Mouse (Mus musculus) cerebellum, postnatal 10 days (tissue): ENCODE measurements around the gene Ano1.
A peak's percentile ranks its signal among the peaks of the same experiment; 100 is the strongest.

ENCODE experiments used
- DNase-seq, 2 experiments: peaks; one replicate each; pipeline ENCODE4 v3.0.0; 2021; ENCODE audit warnings: mixed read lengths in 2 of 2

The Ano1 gene

DNA sequence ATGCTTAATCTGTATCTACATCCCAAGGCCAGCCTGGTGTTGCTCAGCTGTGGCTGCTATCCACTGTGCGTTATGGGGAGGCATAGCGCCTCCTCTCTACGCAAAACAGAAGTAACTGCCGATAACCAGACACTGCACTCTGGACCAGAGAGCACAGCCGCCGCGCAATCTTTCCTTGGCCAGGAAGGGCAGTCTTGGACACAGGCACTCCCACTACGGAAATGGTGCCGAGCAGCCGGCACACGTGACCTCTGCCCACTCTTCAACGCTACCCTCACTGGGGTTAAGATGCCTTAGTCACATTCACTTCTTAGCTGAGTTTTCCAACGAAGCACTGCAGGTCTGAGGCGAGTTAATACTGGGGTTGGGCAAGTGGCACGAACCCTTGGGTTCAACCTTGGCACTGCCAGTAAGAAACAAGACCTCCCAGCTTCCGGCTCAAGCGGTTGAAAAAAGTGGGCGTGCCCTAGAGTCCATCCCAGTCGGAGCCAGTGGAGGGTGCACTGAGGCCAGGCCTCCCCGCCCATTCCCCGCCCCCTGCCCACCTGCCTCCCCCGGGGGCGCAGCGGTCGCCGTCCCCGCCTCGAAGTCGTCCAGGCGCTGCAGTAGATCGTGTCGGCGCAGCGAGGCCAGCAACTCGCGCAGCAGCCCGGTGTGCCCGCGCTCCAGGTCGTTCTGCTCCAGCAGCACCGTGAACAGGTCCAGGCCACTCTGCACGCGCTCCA lies 170.1 kb downstream of the Ano1 start:
- DNase-seq: peak; percentile 82 to 83

GRCm38 (mm10) chr7:144577876-144578275 lies 173.9 kb downstream of the Ano1 start:
- DNase-seq: no peak

GRCm38 (mm10) chr7:144572234-144572633 lies 179.5 kb downstream of the Ano1 start:
- no peak for DNase-seq

DNA sequence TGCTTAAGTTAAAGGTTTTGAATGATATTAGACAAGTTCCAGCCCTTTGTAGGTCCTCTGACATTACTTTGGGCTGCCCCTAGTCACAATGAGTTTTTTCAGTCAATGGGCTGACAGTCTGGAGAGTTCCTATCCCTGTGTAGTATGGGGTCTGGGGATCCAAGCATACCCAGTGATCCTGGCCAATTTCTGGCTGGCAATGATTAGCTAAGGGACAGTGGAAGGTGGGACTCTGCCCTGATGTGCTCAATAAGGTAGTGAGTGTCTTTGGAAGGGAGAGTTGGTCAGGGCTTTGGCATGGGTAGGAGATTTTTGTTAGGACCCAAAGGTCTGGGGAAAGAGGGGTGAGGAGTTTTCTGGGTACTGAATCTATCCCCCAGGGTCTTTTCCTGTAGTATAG lies 180.2 kb downstream of the Ano1 start:
- DNase-seq: no peak

- peak; percentile 42 to 43 for DNase-seq
These were observed 182.3 kb downstream of the Ano1 start for GRCm38 (mm10) chr7:144569428-144569827.

- DNase-seq: no peak
These were observed 183.7 kb downstream of the Ano1 start for GRCm38 (mm10) chr7:144568091-144568490.

DNA sequence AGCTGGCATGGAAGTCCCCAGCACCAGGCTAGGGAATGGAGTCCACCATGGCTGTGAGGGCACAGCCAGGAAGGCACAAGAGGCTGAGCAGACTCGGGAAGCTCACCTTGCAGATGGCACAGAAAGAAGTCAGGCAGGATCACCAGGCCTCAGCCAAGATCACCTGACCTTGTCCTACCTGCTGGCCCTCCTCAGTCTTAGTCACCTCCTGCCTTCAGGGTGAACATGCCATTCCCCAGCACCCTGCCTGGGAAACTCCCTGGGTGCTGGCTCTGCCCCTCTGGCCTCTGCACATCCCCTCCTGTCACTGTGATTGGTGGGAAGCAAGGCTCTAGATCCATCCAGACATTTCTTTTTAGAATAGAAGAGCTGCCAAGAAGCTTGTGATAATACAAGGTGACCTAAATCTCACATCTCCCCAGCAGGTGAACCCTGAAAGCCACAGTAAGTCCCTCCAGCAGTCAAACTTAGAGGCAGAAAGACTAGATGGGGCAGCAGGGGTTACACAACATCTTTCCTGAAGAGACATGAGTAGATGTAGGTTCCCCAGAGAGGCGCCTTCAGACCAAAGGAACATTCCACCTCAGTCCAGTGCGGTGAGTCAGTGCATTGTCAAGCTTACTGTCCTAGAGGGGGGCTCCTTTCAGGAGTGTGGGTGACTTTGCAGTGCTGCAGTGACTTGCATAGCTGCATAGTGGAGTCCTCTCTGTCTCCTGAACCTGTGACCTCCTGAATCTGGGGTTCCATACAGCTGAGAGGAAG lies 184.7 kb downstream of the Ano1 start:
- DNase-seq: no peak

- DNase-seq: peak; percentile 66 to 67
These were observed 188.2 kb downstream of the Ano1 start for GRCm38 (mm10) chr7:144563456-144564155.

DNA sequence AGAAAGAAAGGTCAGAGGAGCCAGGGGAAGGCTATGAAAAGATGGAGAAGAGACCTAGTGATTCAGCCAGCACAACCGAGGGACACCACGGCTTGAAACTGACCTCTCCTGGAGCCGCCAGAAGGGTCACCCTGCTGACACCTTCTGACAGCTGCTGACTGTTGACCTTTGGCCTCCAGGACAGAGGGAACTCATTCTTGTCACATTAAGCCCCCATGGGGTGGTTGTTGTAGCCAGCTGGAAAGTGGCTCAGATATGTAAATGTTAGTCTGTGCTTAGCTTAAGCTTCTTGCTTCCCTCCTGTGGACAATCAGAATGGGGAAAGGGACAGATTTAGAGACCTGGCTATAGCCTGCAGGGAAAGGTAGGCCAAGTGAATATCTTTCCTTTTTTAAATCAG lies 189.8 kb downstream of the Ano1 start:
- DNase-seq: no peak

DNA sequence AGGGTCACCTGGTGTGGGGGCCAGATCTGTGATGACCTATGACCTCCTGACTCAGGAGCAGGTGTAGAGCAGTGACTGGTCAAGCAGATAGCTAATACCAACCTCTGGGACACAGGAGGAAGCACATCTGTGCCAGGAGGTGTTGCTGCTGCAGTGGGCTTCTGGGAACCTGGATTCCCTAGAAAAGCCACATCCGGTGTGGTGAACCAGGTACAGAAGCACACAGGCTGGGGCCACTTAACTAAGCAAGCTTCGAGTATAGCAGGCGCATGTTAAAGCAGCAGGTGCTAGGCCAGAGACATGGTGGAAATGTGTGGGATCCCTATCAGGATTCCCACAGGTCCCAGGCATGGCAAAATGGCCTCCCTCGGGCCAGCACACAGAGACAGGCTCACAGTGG lies 191.2 kb downstream of the Ano1 start:
- DNase-seq: no peak

- DNase-seq: no peak
These were observed 193.2 kb downstream of the Ano1 start for GRCm38 (mm10) chr7:144558552-144558951.

DNA sequence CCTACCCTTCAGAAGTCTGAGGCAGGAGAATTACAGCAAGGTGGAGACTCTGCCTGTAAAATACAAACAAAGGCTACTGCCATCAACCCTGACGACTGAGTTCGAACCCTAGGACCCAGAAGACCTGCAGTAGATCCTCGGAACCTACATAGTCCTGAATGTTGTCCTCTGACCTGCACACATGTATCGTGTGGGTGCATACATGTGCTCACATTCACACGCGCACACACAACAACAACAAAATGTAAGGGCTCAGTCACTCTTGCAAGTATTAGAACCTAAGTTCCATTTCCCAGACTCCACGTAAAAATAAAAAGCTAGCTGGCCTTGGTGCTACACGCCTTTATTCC lies 197.7 kb downstream of the Ano1 start:
- DNase-seq: no peak

GRCm38 (mm10) chr7:144553237-144554122 lies 198.3 kb downstream of the Ano1 start, which contains the start of gene Ppfia1:
TSS of gene Ppfia1 (minus strand) at chr7:144553729.
- DNase-seq: peak; percentile 100

- no peak for DNase-seq
These were observed 199.5 kb downstream of the Ano1 start for GRCm38 (mm10) chr7:144552274-144552673.

DNA sequence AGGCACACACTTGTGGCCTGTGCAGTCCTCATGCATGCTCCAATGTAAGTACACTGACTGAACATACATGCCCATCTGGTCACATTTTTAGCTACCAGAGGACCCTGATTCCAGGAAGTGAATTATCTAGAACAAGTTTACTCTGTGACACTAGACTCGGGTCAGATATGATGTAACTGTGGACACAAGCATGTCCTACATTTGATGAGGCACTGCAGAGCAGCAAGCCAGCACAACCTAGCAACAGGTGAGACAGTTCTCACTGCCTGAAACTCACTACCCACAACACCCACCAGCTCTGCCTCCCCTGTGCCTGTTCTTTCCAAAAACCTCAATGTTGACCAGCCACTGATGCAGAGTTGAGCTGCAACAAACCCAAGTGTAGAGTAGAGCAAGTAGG lies 201.0 kb downstream of the Ano1 start:
- DNase-seq: no peak

- peak; percentile 64 to 68 for DNase-seq
These were observed 201.7 kb downstream of the Ano1 start for GRCm38 (mm10) chr7:144549904-144550566.

- peak in 1 of 2 experiments; percentile 20 for DNase-seq
These were observed 206.5 kb downstream of the Ano1 start for GRCm38 (mm10) chr7:144545231-144545630.

- DNase-seq: no peak
These were observed 210.4 kb downstream of the Ano1 start for GRCm38 (mm10) chr7:144541351-144541750.

GRCm38 (mm10) chr7:144539146-144539545 lies 212.6 kb downstream of the Ano1 start:
- no peak for DNase-seq
